31 mouse cellular contexts compared by ENCODE assay signal in genomic region chr11:83857256-83857655, GRCm38 (mm10). TPM values are rescaled to one million over a fixed set of nuclear protein-coding genes. Genes with fewer than 3 reads are reported as not detected.
"Had no signal": no experiment of that assay in that cellular context is flagged by ENCODE, and none has a peak within 500 bp of the region (broad histone marks: within the 10 kb centered on the region; RNA-seq: fewer than 3 reads in every experiment).

No protein-coding gene starts in this region.

- H3K9ac ChIP-seq: embryonic facial prominence, embryonic 12.5 days; embryonic facial prominence, embryonic 13.5 days; embryonic facial prominence, embryonic 15.5 days; forebrain, embryonic 12.5 days; forebrain, embryonic 13.5 days; forebrain, embryonic 15.5 days; forebrain, postnatal 0 days had no signal

- H3K27ac ChIP-seq: embryonic facial prominence, embryonic 10.5 days; embryonic facial prominence, embryonic 12.5 days; embryonic facial prominence, embryonic 13.5 days; embryonic facial prominence, embryonic 15.5 days; forebrain, embryonic 10.5 days; forebrain, embryonic 12.5 days; forebrain, embryonic 13.5 days; forebrain, embryonic 15.5 days; gastrocnemius, adult 2 months had no signal

- ATAC-seq: forebrain, embryonic 13.5 days; forebrain, embryonic 14.5 days; forebrain, embryonic 15.5 days; forebrain, embryonic 16.5 days; forebrain, postnatal 0 days had no signal

- H3K4me3 ChIP-seq: embryonic facial prominence, embryonic 10.5 days; embryonic facial prominence, embryonic 12.5 days; embryonic facial prominence, embryonic 13.5 days; embryonic facial prominence, embryonic 15.5 days; erythroblast, embryonic 14.5 days; forebrain, embryonic 10.5 days; forebrain, embryonic 12.5 days; forebrain, embryonic 13.5 days; forebrain, embryonic 15.5 days; gastrocnemius, adult 2 months had no signal

- H3K4me2 ChIP-seq: embryonic facial prominence, embryonic 12.5 days; embryonic facial prominence, embryonic 13.5 days; embryonic facial prominence, embryonic 15.5 days; forebrain, embryonic 12.5 days; forebrain, embryonic 13.5 days; forebrain, embryonic 15.5 days had no signal

- H3K4me1 ChIP-seq: forebrain, embryonic 13.5 days had no signal

- H3K9me3 ChIP-seq: embryonic facial prominence, embryonic 10.5 days; embryonic facial prominence, embryonic 12.5 days; embryonic facial prominence, embryonic 13.5 days; embryonic facial prominence, embryonic 15.5 days; forebrain, embryonic 10.5 days; forebrain, embryonic 12.5 days; forebrain, embryonic 13.5 days; forebrain, embryonic 15.5 days had no signal

- H3K36me3 ChIP-seq: embryonic facial prominence, embryonic 10.5 days; embryonic facial prominence, embryonic 12.5 days; embryonic facial prominence, embryonic 13.5 days; embryonic facial prominence, embryonic 15.5 days; forebrain, embryonic 10.5 days; forebrain, embryonic 12.5 days; forebrain, embryonic 15.5 days had no signal

- DNase-seq: cerebellum, adult 2 months; cerebellum, adult 8-10 months; cerebellum, adult 9-10 months; cerebellum, adult 9-11 months; cerebellum, postnatal 10 days; cerebellum, postnatal 14 days; cerebellum, postnatal 25 days; cerebellum, postnatal 36 days; embryo, embryonic 11 days; forebrain, postnatal 0 days; gastrocnemius, adult 2 months; gastrocnemius, postnatal 10 days; gastrocnemius, postnatal 14 days; gastrocnemius, postnatal 25 days; gastrocnemius, postnatal 36 days; heart, adult 11 months; heart, adult 18-20 months had no signal

RNA-seq across cellular contexts. Expression of gene Hnf1b, which starts 7.4 kb away (rescaled TPM):
- polyA plus RNA-seq: embryonic facial prominence, embryonic 11.5 days; embryonic facial prominence, embryonic 12.5 days; embryonic facial prominence, embryonic 13.5 days; embryonic facial prominence, embryonic 14.5 days; embryonic facial prominence, embryonic 15.5 days; erythroblast, embryonic 14.5 days; forebrain, embryonic 10.5 days; forebrain, embryonic 11.5 days; forebrain, embryonic 12.5 days; forebrain, embryonic 13.5 days; forebrain, embryonic 15.5 days had no signal
